Mouse (Mus musculus): Measurements from ENCODE around the gene Tshb. TPM values are rescaled to one million over a fixed set of nuclear protein-coding genes. Genes with fewer than 3 reads are reported as not detected.

Tshb gene
- total and polyA plus RNA-seq, 2 experiments from 2014 or later, result 0.71 TPM; not detected in 1

DNA sequence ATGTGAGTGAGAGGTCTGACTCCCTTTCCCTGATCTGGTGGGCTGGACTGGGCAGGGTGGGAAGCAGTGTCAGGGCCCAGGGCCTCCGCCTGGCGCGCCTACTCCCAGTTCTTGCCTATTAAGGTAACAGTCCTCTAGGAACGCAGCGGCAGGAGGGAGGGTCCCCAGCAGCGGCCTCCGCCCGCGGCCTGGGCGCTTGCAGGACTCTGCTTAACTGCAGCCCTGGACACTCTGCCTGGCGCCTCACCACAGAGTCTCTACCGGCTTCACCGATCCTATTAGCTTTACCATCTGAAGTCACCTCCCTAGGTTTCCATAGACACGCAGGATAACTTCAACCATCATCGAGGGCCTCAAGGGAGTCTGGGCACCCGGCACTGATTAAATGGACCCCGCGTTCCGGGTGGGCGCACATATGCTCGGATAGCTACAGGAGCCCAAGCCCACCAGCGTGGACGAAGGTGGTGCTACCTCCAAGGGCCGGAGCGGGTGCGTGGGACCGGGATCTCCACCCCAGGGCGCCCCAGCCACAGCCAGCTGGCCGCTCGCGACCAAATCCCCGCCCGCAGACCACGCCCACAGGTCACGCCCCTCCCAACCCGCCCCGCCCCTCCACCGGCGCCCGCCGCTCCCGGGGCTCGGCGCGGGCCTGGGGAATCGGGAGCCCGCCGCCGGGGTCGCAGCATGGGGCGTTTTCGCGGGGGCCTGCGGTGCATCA is 48.0 kb downstream of the Tshb start, which contains the start of gene Tspan2:
TSS of gene Tspan2 (plus strand) at position 217 of the 718 bp plus-strand sequence.
- peak; percentile 74 for ATAC-seq
- Histone ChIP-seq H3K4me1 (ENCODE audit: insufficient read depth, low read length) (peaks cover 26% of the 10 kb centered on the region), H3K36me3 (ENCODE audit: insufficient read depth, low read length) (no peaks in the 10 kb centered on the region), H3K9ac (replicated peaks; ENCODE audit: low read length) (peak within 1 kb of the TSS; percentile 72), H3K9me3 (ENCODE audit: low read length) (no peaks in the 10 kb centered on the region), H3K27me3 (ENCODE audit: insufficient read depth, low read length) (no peaks in the 10 kb centered on the region), H3K4me2 (ENCODE audit: low read depth, low read length) (peak within 1 kb of the TSS; percentile 66), H3K4me3 (ENCODE audit: low read length) (peak within 1 kb of the TSS; percentile 74), H3K27ac (peak within 1 kb of the TSS; percentile 76)
- peak; percentile 54 for DNase-seq (ENCODE audit: low spot score)
- under 1% methylated on average over 53 of the region's 54 CpGs for WGBS
- no peak; the same call in 1 of the 2 replicates for TF ChIP-seq CTCF (IDR thresholded peaks at IDR 0.05; ENCODE audit: low read depth)

DNA sequence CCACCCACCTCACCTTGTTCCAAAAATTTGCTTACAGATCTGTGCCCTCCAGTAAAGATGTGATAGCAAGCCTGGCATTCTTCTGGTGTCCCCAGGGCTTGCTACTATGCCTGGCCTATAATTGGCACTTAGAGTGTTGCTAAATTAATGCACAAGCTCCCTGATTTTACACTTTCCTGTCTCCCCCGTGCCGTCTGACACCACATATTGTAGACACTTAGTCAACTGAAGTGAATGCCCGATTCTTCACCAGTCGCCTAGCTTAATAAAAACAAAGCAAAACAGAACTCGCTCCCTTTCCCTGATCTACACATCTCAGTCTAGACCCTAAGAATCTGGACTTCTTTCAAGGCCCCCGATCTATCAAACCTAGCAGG is 48.6 kb downstream of the Tshb start:
- H3K27ac ChIP-seq, result peak overlapping the region; percentile 76
- peak overlapping the region; percentile 74 for H3K4me3 ChIP-seq (ENCODE audit: low read length)
- H3K4me2 ChIP-seq (ENCODE audit: low read depth, low read length), result peak overlapping the region; percentile 66
- peaks cover 23% of the 10 kb centered on the region for H3K4me1 ChIP-seq (ENCODE audit: insufficient read depth, low read length)
- no peaks in the 10 kb centered on the region for H3K36me3 ChIP-seq (ENCODE audit: insufficient read depth, low read length)
- no peak for TF ChIP-seq CTCF (IDR thresholded peaks at IDR 0.05; ENCODE audit: low read depth)
- H3K9ac ChIP-seq (replicated peaks; ENCODE audit: low read length), result peak overlapping the region; percentile 72
- H3K27me3 ChIP-seq (ENCODE audit: insufficient read depth, low read length), result no peaks in the 10 kb centered on the region
- H3K9me3 ChIP-seq (ENCODE audit: low read length), result no peaks in the 10 kb centered on the region
- DNase-seq (ENCODE audit: low spot score) (no peak), ATAC-seq (no peak)
- WGBS, result 36% methylated on average over 6 of the region's 6 CpGs

DNA sequence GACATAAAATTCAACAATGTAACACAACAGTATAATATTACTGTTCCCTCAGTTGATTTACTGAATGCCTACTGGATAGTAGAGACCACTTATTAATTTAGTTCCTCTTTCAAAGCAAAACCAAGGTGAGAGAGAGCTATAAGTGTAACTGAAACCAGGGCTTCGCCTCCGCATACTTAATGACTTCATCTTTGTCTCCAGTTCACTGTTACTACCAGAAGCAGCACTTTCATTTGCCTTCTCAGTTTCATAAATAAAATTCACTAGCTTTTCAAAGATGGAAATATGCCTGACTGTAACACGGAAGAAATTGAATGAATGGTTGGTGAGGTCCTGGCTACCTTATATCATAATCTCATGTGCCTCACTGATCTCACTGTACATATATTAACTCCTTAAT is 49.5 kb downstream of the Tshb start:
- WGBS, result 92% methylated on average over 3 of the region's 3 CpGs
- no peak overlapping the region for H3K9ac ChIP-seq (replicated peaks; ENCODE audit: low read length)
- no peak for TF ChIP-seq CTCF (IDR thresholded peaks at IDR 0.05; ENCODE audit: low read depth)
- no peaks in the 10 kb centered on the region for H3K36me3 ChIP-seq (ENCODE audit: insufficient read depth, low read length)
- DNase-seq (ENCODE audit: low spot score) (no peak), ATAC-seq (no peak)
- H3K9me3 ChIP-seq (ENCODE audit: low read length), result no peaks in the 10 kb centered on the region
- H3K4me2 ChIP-seq (ENCODE audit: low read depth, low read length), result no peak overlapping the region
- no peak overlapping the region for H3K27ac ChIP-seq
- H3K27me3 ChIP-seq (ENCODE audit: insufficient read depth, low read length), result no peaks in the 10 kb centered on the region
- no peak overlapping the region for H3K4me3 ChIP-seq (ENCODE audit: low read length)
- peaks cover 15% of the 10 kb centered on the region for H3K4me1 ChIP-seq (ENCODE audit: insufficient read depth, low read length)

DNA sequence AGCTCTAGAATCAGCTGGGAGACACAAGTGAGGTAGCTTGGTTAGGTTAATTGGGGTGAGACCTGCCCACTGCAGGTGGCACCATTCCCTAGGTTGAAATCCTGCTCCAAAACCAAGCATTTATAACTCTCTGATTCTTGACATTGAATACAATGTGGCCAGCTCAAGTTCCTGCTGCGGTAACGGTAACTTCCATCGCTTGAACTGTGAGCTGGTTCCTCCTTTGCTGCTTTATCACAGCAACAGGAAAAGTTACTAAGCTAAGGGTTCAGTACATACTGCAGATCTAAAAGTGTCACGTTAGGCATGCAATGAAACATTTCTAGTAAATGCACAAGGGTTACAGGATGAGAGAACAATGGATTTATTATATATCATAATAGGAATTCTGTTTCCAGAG is 49.9 kb downstream of the Tshb start:
- no peak for TF ChIP-seq CTCF (IDR thresholded peaks at IDR 0.05; ENCODE audit: low read depth)
- no peaks in the 10 kb centered on the region for H3K9me3 ChIP-seq (ENCODE audit: low read length)
- H3K9ac ChIP-seq (replicated peaks; ENCODE audit: low read length), result no peak overlapping the region
- H3K4me1 ChIP-seq (ENCODE audit: insufficient read depth, low read length), result peaks cover 14% of the 10 kb centered on the region
- H3K27ac ChIP-seq, result no peak overlapping the region
- WGBS, result 87% methylated on average over 4 of the region's 4 CpGs
- H3K4me3 ChIP-seq (ENCODE audit: low read length), result no peak overlapping the region
- H3K4me2 ChIP-seq (ENCODE audit: low read depth, low read length), result no peak overlapping the region
- DNase-seq (ENCODE audit: low spot score), result no peak
- ATAC-seq, result no peak
- no peaks in the 10 kb centered on the region for H3K36me3 ChIP-seq (ENCODE audit: insufficient read depth, low read length)
- H3K27me3 ChIP-seq (ENCODE audit: insufficient read depth, low read length), result no peaks in the 10 kb centered on the region

DNA sequence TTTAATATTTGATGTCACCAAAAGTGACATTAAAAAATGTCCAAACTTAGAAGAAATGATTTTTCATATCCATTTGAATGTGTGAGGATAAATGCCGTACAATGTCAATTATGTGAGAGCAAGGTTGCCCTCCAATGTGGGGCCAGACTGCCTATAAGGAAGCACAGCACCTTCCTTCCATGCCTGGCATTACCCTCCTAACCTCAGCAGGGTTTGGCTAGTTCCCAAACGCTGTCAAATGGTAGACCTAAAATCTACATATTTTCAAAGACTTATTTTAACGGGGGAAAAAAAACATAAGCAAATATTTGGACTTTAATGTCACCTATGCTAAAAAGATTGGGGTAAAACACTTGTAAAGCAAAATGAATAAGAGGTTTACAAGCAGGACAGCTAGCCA is 51.4 kb downstream of the Tshb start:
- no peaks in the 10 kb centered on the region for H3K36me3 ChIP-seq (ENCODE audit: insufficient read depth, low read length)
- H3K4me2 ChIP-seq (ENCODE audit: low read depth, low read length), result no peak overlapping the region
- no peaks in the 10 kb centered on the region for H3K9me3 ChIP-seq (ENCODE audit: low read length)
- peaks cover 8% of the 10 kb centered on the region; the same call in 1 of the 2 replicates for H3K4me1 ChIP-seq (ENCODE audit: insufficient read depth, low read length)
- ATAC-seq, result no peak
- no peak overlapping the region for H3K27ac ChIP-seq
- no peaks in the 10 kb centered on the region for H3K27me3 ChIP-seq (ENCODE audit: insufficient read depth, low read length)
- no peak for DNase-seq (ENCODE audit: low spot score)
- TF ChIP-seq CTCF (IDR thresholded peaks at IDR 0.05; ENCODE audit: low read depth), result no peak
- WGBS, result 68% methylated on average over 3 of the region's 3 CpGs
- no peak overlapping the region for H3K9ac ChIP-seq (replicated peaks; ENCODE audit: low read length)
- H3K4me3 ChIP-seq (ENCODE audit: low read length), result no peak overlapping the region

DNA sequence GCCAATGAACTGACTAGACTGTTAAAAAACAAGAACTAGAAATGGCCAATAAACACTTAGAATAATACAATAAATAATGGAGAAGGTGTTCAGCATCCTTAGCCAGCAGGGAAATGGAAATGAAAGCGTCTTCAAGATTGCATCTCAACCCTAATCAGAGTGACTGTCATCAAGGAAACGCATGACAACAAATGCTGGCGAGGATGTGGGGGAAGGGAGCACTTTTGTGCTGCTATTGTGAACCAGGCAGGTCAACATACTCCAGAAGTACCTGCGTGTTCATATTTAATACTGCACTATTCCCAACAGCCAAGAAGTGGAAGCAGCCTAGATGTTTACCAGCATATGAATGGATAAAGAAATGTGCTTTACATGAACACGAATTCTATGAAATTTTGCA is 53.1 kb downstream of the Tshb start:
- Histone ChIP-seq H3K27me3 (ENCODE audit: insufficient read depth, low read length) (no peaks in the 10 kb centered on the region), H3K4me2 (ENCODE audit: low read depth, low read length) (no peak overlapping the region), H3K36me3 (ENCODE audit: insufficient read depth, low read length) (no peaks in the 10 kb centered on the region), H3K9ac (replicated peaks; ENCODE audit: low read length) (no peak overlapping the region), H3K4me3 (ENCODE audit: low read length) (no peak overlapping the region), H3K9me3 (ENCODE audit: low read length) (no peaks in the 10 kb centered on the region), H3K4me1 (ENCODE audit: insufficient read depth, low read length) (peaks cover 3% of the 10 kb centered on the region; the same call in 1 of the 2 replicates), H3K27ac (no peak overlapping the region)
- 59% methylated on average over 5 of the region's 5 CpGs for WGBS
- no peak for TF ChIP-seq CTCF (IDR thresholded peaks at IDR 0.05; ENCODE audit: low read depth)
- ATAC-seq (no peak), DNase-seq (ENCODE audit: low spot score) (no peak)

Other genes with a start within 250 kb of the Tshb start
- gene Tspan2, start 48.2 kb downstream of the Tshb start, total RNA-seq (2014; rRNA removed), result 20.3 and 22.5 TPM in 2 replicates
- gene Tspan2, start 48.2 kb downstream of the Tshb start, polyA plus RNA-seq (2015; fragmentation: Nextera tagmentation; extraction: Ambion mirVana), result 19.4 and 20.0 TPM in 2 replicates
- not detected in 2 replicates for gene Sycp1, start 153.4 kb upstream of the Tshb start, total RNA-seq (2014; rRNA removed)
- gene Sycp1, start 153.4 kb upstream of the Tshb start, polyA plus RNA-seq (2015; fragmentation: Nextera tagmentation; extraction: Ambion mirVana), result 0.08 TPM in 1 of 2 replicates, not detected in the other
- not detected in 2 replicates for gene Nr1h5, start 181.4 kb upstream of the Tshb start, total RNA-seq (2014; rRNA removed)
- gene Nr1h5, start 181.4 kb upstream of the Tshb start, polyA plus RNA-seq (2015; fragmentation: Nextera tagmentation; extraction: Ambion mirVana), result not detected in 2 replicates
- gene Sike1, start 213.0 kb upstream of the Tshb start, total RNA-seq (2014; rRNA removed), result 25.9 and 30.8 TPM in 2 replicates
- 43.5 and 45.7 TPM in 2 replicates for gene Sike1, start 213.0 kb upstream of the Tshb start, polyA plus RNA-seq (2015; fragmentation: Nextera tagmentation; extraction: Ambion mirVana)
- 215 and 224 TPM in 2 replicates for gene Csde1, start 237.7 kb upstream of the Tshb start, total RNA-seq (2014; rRNA removed)
- 277 TPM in 2 replicates for gene Csde1, start 237.7 kb upstream of the Tshb start, polyA plus RNA-seq (2015; fragmentation: Nextera tagmentation; extraction: Ambion mirVana)